Mouse (Mus musculus): ENCODE measurements at regions not wholly inside any gene's neighbourhood (a gene's known extent, or its start where the extent isn't known, plus 50 kb on each side); places are given as distances from the start of the nearest gene placed in this dataset.

GRCm38 (mm10) chr4:124443613-124444108, 166.9 kb downstream of the 3100002H09Rik start:
- no peak for DNase-seq

GRCm38 (mm10) chr4:124443130-124443503, 167.5 kb downstream of the 3100002H09Rik start:
- no peak for DNase-seq

GRCm38 (mm10) chr4:124442491-124443129, 168.0 kb downstream of the 3100002H09Rik start:
- DNase-seq: no peak

GRCm38 (mm10) chr4:124441737-124442487, 168.7 kb downstream of the 3100002H09Rik start:
- peak in 1 of 2 experiments; percentile 10 for DNase-seq

- DNase-seq: no peak
Measured at GRCm38 (mm10) chr4:124435040-124435434, 175.6 kb downstream of the 3100002H09Rik start.

GRCm38 (mm10) chr4:124434059-124435039, 176.3 kb downstream of the 3100002H09Rik start:
- peak; percentile 14 to 50 for DNase-seq

- no peak for DNase-seq
Measured at GRCm38 (mm10) chr4:124433506-124433905, 177.1 kb downstream of the 3100002H09Rik start.

- no peak for DNase-seq
Measured at GRCm38 (mm10) chr4:124431193-124431592, 179.4 kb downstream of the 3100002H09Rik start.

- DNase-seq: no peak
Measured at GRCm38 (mm10) chr4:124428844-124429243, 181.8 kb downstream of the 3100002H09Rik start.

- no peak for DNase-seq
Measured at GRCm38 (mm10) chr4:124422406-124422805, 188.2 kb downstream of the 3100002H09Rik start.

- no peak for DNase-seq
Measured at GRCm38 (mm10) chr4:124418431-124418830, 192.2 kb downstream of the 3100002H09Rik start.

GRCm38 (mm10) chr4:124417176-124417575, 193.4 kb downstream of the 3100002H09Rik start:
- DNase-seq: no peak

- no peak for DNase-seq
Measured at GRCm38 (mm10) chr4:124416266-124416665, 194.3 kb downstream of the 3100002H09Rik start.

- no peak for DNase-seq
Measured at GRCm38 (mm10) chr4:124414386-124414785, 196.2 kb downstream of the 3100002H09Rik start.

- no peak for DNase-seq
Measured at GRCm38 (mm10) chr4:124409279-124409678, 201.3 kb downstream of the 3100002H09Rik start.

- no peak for DNase-seq
Measured at GRCm38 (mm10) chr4:124402075-124402474, 208.5 kb downstream of the 3100002H09Rik start.

- no peak for DNase-seq
Measured at GRCm38 (mm10) chr4:124400741-124401140, 209.9 kb downstream of the 3100002H09Rik start.

- no peak for DNase-seq
Measured at GRCm38 (mm10) chr4:124400136-124400675, 210.4 kb downstream of the 3100002H09Rik start.

- no peak for DNase-seq
Measured at GRCm38 (mm10) chr4:124398354-124398753, 212.2 kb downstream of the 3100002H09Rik start.

- DNase-seq: no peak
Measured at GRCm38 (mm10) chr4:124396566-124397283, 213.9 kb downstream of the 3100002H09Rik start.

GRCm38 (mm10) chr4:124395966-124396395, 214.6 kb downstream of the 3100002H09Rik start:
- no peak for DNase-seq

All from kidney, postnatal 25 days (tissue).